In genomic region chr11:97808621-97809234, GRCm38 (mm10) we compare ENCODE assay signal across 8 mouse cellular contexts. TPM values are rescaled to one million over a fixed set of nuclear protein-coding genes. Genes with fewer than 3 reads are reported as not detected.
A peak's percentile ranks its signal among the peaks of the same experiment; 100 is the strongest.
DNase-seq lines count a peak whose midpoint lies in the region; ATAC-seq lines count a peak whose summit lies in the region.

No protein-coding gene starts in this region.

- no peak for ATAC-seq in cerebellum, adult (ENCODE audit: insufficient number of reproducible peaks, low FRiP score, low TSS enrichment)
- ATAC-seq in hindbrain, embryonic 15.5 days (ENCODE audit: low FRiP score, low read depth): no peak
- no peak for ATAC-seq in midbrain, embryonic 11.5 days (ENCODE audit: low FRiP score)

- peak overlapping the region; percentile 16 for H3K27ac ChIP-seq in hindbrain, embryonic 15.5 days (replicated peaks)
- no peak overlapping the region for H3K27ac ChIP-seq in midbrain, embryonic 11.5 days (ENCODE audit: low read depth, low read length)

- H3K27me3 ChIP-seq in hindbrain, embryonic 15.5 days: no peaks in the 10 kb centered on the region
- H3K27me3 ChIP-seq in midbrain, embryonic 11.5 days (ENCODE audit: control insufficient read depth, insufficient read depth, low read length): no peaks in the 10 kb centered on the region

- 31% methylated on average over 5 of the region's 5 CpGs for WGBS in hindbrain, embryonic 15.5 days
- 46% methylated on average over 5 of the region's 5 CpGs for WGBS in midbrain, embryonic 11.5 days

- no peak overlapping the region for H3K9ac ChIP-seq in hindbrain, embryonic 15.5 days
- no peak overlapping the region for H3K9ac ChIP-seq in midbrain, embryonic 11.5 days (ENCODE audit: low read length)

- DNase-seq in cerebellum, adult 11 months: peak; percentile 64
- peak; percentile 36 for DNase-seq in urinary bladder, postnatal 25 days (ENCODE audit: low spot score)
- DNase-seq in urinary bladder, adult 2 months (ENCODE audit: low spot score): no peak
- peak; percentile 77 for DNase-seq in midbrain, embryonic 11.5 days (ENCODE audit: low spot score, missing footprints)
- DNase-seq in ovary, postnatal 14 days (ENCODE audit: low spot score): no peak
- no peak for DNase-seq in layer of hippocampus, postnatal 25 days (ENCODE audit: extremely low spot score in 1 of 2, low spot score in 1 of 2)

- peaks cover 18% of the 10 kb centered on the region for H3K36me3 ChIP-seq in hindbrain, embryonic 15.5 days
- H3K36me3 ChIP-seq in midbrain, embryonic 11.5 days (ENCODE audit: control insufficient read depth, insufficient read depth, low read length): no peaks in the 10 kb centered on the region

- peaks cover 97% of the 10 kb centered on the region for H3K4me1 ChIP-seq in hindbrain, embryonic 15.5 days (replicated peaks)
- peaks cover 69% of the 10 kb centered on the region for H3K4me1 ChIP-seq in midbrain, embryonic 11.5 days (ENCODE audit: control insufficient read depth, insufficient read depth, low read length)

- no peak overlapping the region for H3K4me2 ChIP-seq in hindbrain, embryonic 15.5 days
- no peak overlapping the region for H3K4me2 ChIP-seq in midbrain, embryonic 11.5 days

- H3K9me3 ChIP-seq in hindbrain, embryonic 15.5 days: no peaks in the 10 kb centered on the region
- H3K9me3 ChIP-seq in midbrain, embryonic 11.5 days (ENCODE audit: control insufficient read depth, low read length): no peaks in the 10 kb centered on the region

- no peak overlapping the region for H3K4me3 ChIP-seq in hindbrain, embryonic 15.5 days
- H3K4me3 ChIP-seq in midbrain, embryonic 11.5 days (ENCODE audit: low read depth, low read length): no peak overlapping the region

RNA-seq across cellular contexts. Expression of gene Lasp1, which starts 9.9 kb away (rescaled TPM):
- 101 and 108 TPM in 2 replicates for polyA plus RNA-seq in urinary bladder, adult 2 months (2012; rRNA removed)
- polyA plus RNA-seq in hindbrain, embryonic 15.5 days (2015; fragmentation: Nextera tagmentation; extraction: Ambion mirVana): 152 and 173 TPM in 2 replicates
- polyA plus RNA-seq in midbrain, embryonic 11.5 days (2014; fragmentation: Nextera tagmentation; extraction: Ambion mirVana): 52.6 and 59.2 TPM in 2 replicates
- total RNA-seq in layer of hippocampus, postnatal 25 days (2021): 100 to 1,000 TPM; 102 to 114 TPM

RNA-seq across cellular contexts. Expression of gene Rpl23, which starts 26.5 kb away (rescaled TPM):
- polyA plus RNA-seq in urinary bladder, adult 2 months (2012; rRNA removed): 911 and 1,027 TPM in 2 replicates
- polyA plus RNA-seq in hindbrain, embryonic 15.5 days (2015; fragmentation: Nextera tagmentation; extraction: Ambion mirVana): 296 and 312 TPM in 2 replicates
- 441 and 443 TPM in 2 replicates for polyA plus RNA-seq in midbrain, embryonic 11.5 days (2014; fragmentation: Nextera tagmentation; extraction: Ambion mirVana)
- total RNA-seq in layer of hippocampus, postnatal 25 days (2021): 100 to 1,000 TPM; 327 to 397 TPM

RNA-seq across cellular contexts. Expression of gene B230217C12Rik, which starts 31.9 kb away (rescaled TPM):
- polyA plus RNA-seq in urinary bladder, adult 2 months (2012; rRNA removed): 3.8 and 5.6 TPM in 2 replicates
- 32.4 and 38.8 TPM in 2 replicates for polyA plus RNA-seq in hindbrain, embryonic 15.5 days (2015; fragmentation: Nextera tagmentation; extraction: Ambion mirVana)
- polyA plus RNA-seq in midbrain, embryonic 11.5 days (2014; fragmentation: Nextera tagmentation; extraction: Ambion mirVana): 14.7 and 17.3 TPM in 2 replicates
- total RNA-seq in layer of hippocampus, postnatal 25 days (2021): 10 to 100 TPM; 66.2 to 71.6 TPM

RNA-seq across cellular contexts. Expression of gene 1700001P01Rik, which starts 33.0 kb away (rescaled TPM):
- 0.13 and 0.41 TPM in 2 replicates for polyA plus RNA-seq in urinary bladder, adult 2 months (2012; rRNA removed)
- 0.26 and 0.28 TPM in 2 replicates for polyA plus RNA-seq in hindbrain, embryonic 15.5 days (2015; fragmentation: Nextera tagmentation; extraction: Ambion mirVana)
- polyA plus RNA-seq in midbrain, embryonic 11.5 days (2014; fragmentation: Nextera tagmentation; extraction: Ambion mirVana): 0.47 and 0.78 TPM in 2 replicates
- 1 to 10 TPM in 1 of 2 experiments, under 1 TPM in 1; 0.63 to 1.3 TPM for total RNA-seq in layer of hippocampus, postnatal 25 days (2021)

RNA-seq across cellular contexts. Expression of gene Cwc25, which starts 42.4 kb away (rescaled TPM):
- polyA plus RNA-seq in urinary bladder, adult 2 months (2012; rRNA removed): 15.3 and 16.6 TPM in 2 replicates
- 14.9 and 16.2 TPM in 2 replicates for polyA plus RNA-seq in hindbrain, embryonic 15.5 days (2015; fragmentation: Nextera tagmentation; extraction: Ambion mirVana)
- 12.6 and 15.0 TPM in 2 replicates for polyA plus RNA-seq in midbrain, embryonic 11.5 days (2014; fragmentation: Nextera tagmentation; extraction: Ambion mirVana)
- total RNA-seq in layer of hippocampus, postnatal 25 days (2021): 10 to 100 TPM; 19.2 to 20.6 TPM

Comparison
In these comparisons a context has a peak if more than half of its experiments do, and no peak if none do; other contexts are left out.
1. DNase-seq: peak in cerebellum, adult 11 months (single experiment), urinary bladder, postnatal 25 days (single experiment) and midbrain, embryonic 11.5 days (single experiment); none in urinary bladder, adult 2 months (single experiment), ovary, postnatal 14 days (single experiment) and layer of hippocampus, postnatal 25 days (0 of 2).